Mouse (Mus musculus) urinary bladder, postnatal 10 days (tissue): Measurements from ENCODE around the gene Trub2.

Experiments
- DNase-seq: peaks from one replicate; pipeline ENCODE4 v3.0.0; 2022; ENCODE audit warnings: low spot score

Trub2 gene

GRCm38 (mm10) chr2:29773323-29773722 lies 15.0 kb downstream of the Trub2 start:
- DNase-seq, result no peak

DNA sequence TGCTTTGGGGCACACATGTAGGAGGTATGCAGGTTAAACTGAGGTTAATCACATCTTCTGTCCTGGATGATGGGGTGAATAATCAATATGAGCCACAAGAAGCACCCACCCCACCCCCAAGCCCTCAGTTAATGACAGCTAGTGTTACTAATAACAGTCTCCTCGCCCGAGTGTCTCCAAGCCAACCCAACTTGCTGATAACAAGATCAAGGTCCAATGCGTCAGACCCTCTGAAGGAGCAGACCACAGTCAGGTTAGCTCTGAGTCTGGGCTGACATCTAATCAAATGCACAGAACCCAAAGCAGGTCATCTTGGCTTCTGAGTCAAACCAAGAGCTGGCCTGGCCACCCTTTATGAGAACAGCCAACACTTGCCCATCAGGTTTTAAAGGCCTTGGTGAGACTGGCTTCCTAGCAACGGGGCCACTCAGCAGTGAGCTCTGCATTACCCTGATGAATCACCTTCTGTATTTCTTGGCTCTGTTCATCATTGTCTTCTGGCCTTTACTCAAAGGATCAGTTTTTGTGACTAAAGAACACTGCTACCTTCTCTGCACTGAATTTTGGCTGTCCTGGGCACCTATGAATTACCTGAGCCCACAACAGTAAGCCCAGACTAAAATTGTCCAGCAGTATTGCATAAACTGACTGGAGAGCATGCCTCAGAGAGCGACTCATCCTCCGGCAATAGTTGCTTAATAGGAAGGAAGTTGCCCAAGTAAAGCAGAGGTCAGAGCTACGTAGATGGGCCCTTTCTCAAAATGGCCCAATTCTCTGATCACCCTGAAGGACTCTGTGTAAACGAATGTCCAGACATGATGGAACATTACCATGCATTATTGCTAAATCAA lies 16.5 kb downstream of the Trub2 start:
- DNase-seq, result no peak

- no peak for DNase-seq
Observed at GRCm38 (mm10) chr2:29770162-29770561, 18.1 kb downstream of the Trub2 start.

- DNase-seq, result no peak
Observed at GRCm38 (mm10) chr2:29768901-29769300, 19.4 kb downstream of the Trub2 start.

GRCm38 (mm10) chr2:29767976-29768709 lies 20.2 kb downstream of the Trub2 start:
- DNase-seq, result no peak

DNA sequence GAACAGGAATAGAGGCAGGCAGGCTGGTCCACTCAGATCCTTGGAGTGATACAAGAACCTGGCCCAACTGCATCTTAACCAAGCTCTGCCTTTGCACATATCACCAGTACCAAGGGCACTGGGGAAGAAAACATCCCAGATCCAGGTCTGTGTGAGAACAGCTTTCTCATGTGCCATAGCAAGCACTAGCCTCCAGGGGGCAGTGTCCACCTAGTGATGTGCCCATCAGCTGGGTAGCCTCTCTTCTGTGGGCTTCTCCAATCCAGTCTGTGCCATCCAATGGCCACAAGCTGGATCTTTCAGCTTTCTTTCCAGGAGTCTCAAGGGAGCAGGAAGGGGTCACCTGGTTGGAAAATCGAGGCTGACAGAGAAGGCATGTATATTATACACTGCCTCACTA lies 23.5 kb downstream of the Trub2 start:
- no peak for DNase-seq

GRCm38 (mm10) chr2:29755693-29756092 lies 32.6 kb downstream of the Trub2 start:
- no peak for DNase-seq

GRCm38 (mm10) chr2:29752397-29752796 lies 35.9 kb downstream of the Trub2 start:
- no peak for DNase-seq

DNA sequence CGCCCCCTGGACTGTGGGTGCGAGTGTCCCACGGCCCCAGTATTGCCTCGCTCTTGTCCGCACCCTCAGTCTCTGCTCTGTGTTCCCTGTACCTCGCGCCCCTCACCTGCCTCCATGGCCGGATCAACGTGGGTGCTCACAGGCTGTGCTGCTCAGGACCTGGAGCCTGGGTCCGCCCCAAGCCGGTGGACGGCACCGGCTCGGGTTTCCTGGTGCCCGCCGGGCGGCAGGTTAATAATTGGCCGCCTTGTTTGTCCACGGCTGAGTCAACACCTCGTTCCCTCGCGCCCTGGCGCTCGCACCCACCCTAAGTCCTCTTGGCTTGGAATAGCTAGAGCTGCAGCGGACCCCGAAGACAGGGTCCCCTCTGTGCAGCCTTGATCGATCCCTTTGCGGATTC lies 36.8 kb downstream of the Trub2 start, which contains the start of gene Gm13420:
Gene Gm13420 (minus strand): TSS at position 189 of the 400 bp plus-strand sequence.
- no peak for DNase-seq

DNA sequence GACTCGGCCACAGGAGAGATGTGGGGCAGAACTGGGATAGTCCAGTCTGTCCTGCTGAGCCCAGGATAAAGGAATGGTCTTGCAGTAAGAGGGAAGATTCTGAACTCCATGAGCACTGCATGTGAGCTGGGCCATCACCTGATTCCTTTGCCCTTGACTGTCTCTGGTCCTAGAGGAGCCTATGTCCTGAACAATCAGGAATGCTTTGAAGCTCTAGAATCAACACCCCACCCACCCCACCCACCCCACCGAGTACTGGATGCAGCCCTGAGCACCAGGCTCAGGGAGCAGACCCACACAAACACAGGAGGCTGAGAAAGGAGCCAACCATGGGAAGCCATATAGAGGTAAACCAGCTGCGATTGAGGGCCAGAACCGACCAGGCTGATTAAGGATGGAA lies 39.8 kb downstream of the Trub2 start:
- DNase-seq, result no peak

DNA sequence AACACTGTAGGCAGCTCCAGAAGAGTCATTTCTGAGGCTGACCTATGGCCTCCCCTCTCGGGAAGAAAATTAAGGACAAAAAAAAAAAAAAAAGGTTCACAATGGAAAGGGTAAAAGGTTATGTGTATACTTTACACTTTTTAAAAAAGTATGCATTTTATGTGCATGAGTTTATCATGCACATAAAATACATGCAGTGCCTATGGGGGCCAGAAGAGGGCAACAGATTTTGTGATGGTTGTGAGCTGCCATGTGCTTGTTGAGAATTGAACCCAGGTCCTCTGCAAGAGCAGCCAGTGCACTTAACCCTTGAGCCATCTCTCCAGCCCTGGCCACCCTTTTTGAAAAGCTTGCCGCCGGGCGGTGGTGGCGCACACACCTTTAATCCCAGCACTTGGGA lies 40.5 kb downstream of the Trub2 start:
- no peak for DNase-seq

GRCm38 (mm10) chr2:29747188-29747782 lies 41.0 kb downstream of the Trub2 start:
- DNase-seq, result no peak

- DNase-seq, result no peak
Observed at GRCm38 (mm10) chr2:29744256-29744655, 44.0 kb downstream of the Trub2 start.

GRCm38 (mm10) chr2:29741207-29741606 lies 47.1 kb downstream of the Trub2 start:
- no peak for DNase-seq

DNA sequence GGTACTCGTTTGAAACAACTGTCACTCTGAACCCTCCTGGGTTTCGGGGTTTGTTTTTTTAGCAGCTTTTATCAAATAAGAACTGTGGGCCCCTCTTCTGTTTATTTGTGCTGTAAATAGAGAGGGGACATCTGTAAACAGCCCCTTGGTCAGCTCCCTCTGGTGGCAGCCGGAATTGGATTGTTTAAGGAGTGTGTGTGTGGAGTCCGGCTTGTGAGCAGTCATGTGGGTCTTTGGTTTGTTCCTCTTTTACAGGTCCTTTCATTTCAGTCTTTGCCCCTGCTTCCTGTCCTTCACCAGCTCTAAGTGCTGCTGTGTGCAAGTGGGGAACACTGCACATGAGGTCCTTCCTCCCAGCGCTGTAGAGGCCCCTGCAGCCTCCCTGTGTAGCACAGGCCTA lies 48.9 kb downstream of the Trub2 start:
- no peak for DNase-seq

GRCm38 (mm10) chr2:29738799-29739198 lies 49.5 kb downstream of the Trub2 start:
- DNase-seq, result no peak

GRCm38 (mm10) chr2:29737209-29737925 lies 50.9 kb downstream of the Trub2 start:
- no peak for DNase-seq

DNA sequence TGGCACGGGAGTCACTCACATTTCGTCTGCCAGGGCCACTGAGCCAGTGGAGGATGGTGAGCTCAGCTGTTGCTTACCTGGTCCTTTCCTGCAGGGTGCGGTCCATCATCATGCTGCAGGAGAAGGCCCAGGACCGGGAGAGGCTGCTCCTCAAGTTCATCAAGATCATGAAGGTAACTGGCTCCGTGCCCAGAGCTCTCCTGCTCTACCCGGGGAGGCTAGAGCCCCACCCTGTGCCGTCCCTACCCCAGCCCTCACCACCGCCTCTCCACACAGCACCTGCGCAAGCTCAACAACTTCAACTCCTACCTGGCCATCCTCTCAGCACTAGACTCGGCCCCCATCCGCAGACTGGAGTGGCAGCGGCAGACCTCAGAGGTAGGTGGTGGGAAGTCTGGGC lies 52.6 kb downstream of the Trub2 start:
- no peak for DNase-seq

- no peak for DNase-seq
Observed at GRCm38 (mm10) chr2:29733348-29733747, 55.0 kb downstream of the Trub2 start.

GRCm38 (mm10) chr2:29732559-29732958 lies 55.7 kb downstream of the Trub2 start:
- DNase-seq, result no peak

DNA sequence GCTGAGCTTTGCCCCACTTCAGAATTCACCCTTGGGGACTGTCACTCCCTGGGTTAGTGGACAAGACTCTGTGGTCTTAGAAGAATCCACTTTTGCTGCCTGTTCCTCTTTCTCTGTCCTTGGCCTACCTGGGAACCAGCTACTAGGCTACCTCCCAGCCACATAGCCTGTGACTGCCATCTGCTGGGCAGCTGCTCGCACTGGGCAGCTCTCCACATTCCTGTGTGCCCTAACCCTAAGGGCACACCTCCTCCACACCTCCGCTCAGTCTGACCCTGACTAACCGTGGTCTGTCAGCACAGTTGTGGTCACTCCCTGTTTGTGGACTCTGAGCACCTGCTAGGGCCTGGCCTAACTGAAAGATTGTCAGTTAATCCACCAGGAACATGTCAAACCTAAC lies 56.8 kb downstream of the Trub2 start:
- DNase-seq, result no peak

- DNase-seq, result no peak
Observed at GRCm38 (mm10) chr2:29729500-29729899, 58.8 kb downstream of the Trub2 start.
